Mouse (Mus musculus) lung, embryonic 14.5 days (tissue): ENCODE measurements around the gene AC124502.3. TPM values are rescaled to one million over a fixed set of nuclear protein-coding genes. Genes with fewer than 3 reads are reported as not detected.

Experiments used
- ATAC-seq: fragments of 200-750 bp; cut with Nextera tagmentation; 2 replicates; pipeline ENCODE4 v1.8.0; 2017; ENCODE audit warnings: mild to moderate bottlenecking, moderate TSS enrichment, moderate library complexity; ENCODE audit not compliant: insufficient read depth
- DNase-seq: peaks from one replicate; pipeline ENCODE4 v3.0.0-alpha.2; 2015
- H3K27ac ChIP-seq: fragments of 300-500 bp; sonication (generic); 2 replicates; pipeline ENCODE4 v1.5.1; 2014; ENCODE audit warnings: low read depth, mild to moderate bottlenecking, moderate library complexity
- H3K27me3 ChIP-seq: fragments of 300-500 bp; sonication (generic); 2 replicates; pipeline ENCODE4 v1.6.1; 2014; ENCODE audit warnings: low read length, control low read depth; ENCODE audit not compliant: insufficient read depth
- H3K36me3 ChIP-seq: fragments of 300-500 bp; sonication (generic); 2 replicates; pipeline ENCODE4 v1.6.1; 2014; ENCODE audit warnings: control low read depth; ENCODE audit not compliant: insufficient read depth
- H3K4me1 ChIP-seq: fragments of 300-500 bp; sonication (generic); 2 replicates; pipeline ENCODE4 v1.6.1; 2014; ENCODE audit warnings: antibody characterized with exemption, control low read depth; ENCODE audit not compliant: insufficient read depth
- H3K4me2 ChIP-seq: fragments of 300-500 bp; sonication (generic); 2 replicates; pipeline ENCODE4 v1.6.1; 2014; ENCODE audit warnings: mild to moderate bottlenecking
- H3K4me3 ChIP-seq: fragments of 300-500 bp; sonication (generic); 2 replicates; pipeline ENCODE4 v1.5.1; 2014; ENCODE audit warnings: low read depth, low read length
- H3K9ac ChIP-seq: fragments of 300-500 bp; sonication (generic); 2 replicates; pipeline ENCODE4 v1.6.1; 2014
- H3K9me3 ChIP-seq: fragments of 300-500 bp; sonication (generic); 2 replicates; pipeline ENCODE4 v1.6.1; 2016; ENCODE audit warnings: low read depth, low read length, control low read depth
- CTCF ChIP-seq: IDR thresholded peaks from 2 replicates; pipeline ENCODE4 v1.5.1; 2016; ENCODE audit warnings: antibody characterized with exemption, low read depth
- WGBS: fragments of 180-500 bp; shearing (Covaris S2); extraction: QIAGEN DNeasy Blood & Tissue Kit; methylation state at CpG from one replicate; pipeline ENCODE4 v1.1.7; 2014; 5-methylcytosine and 5-hydroxymethylcytosine counted together
- polyA plus RNA-seq: library from polyadenylated mRNA; unstranded; fragments of >200 nt; fragmentation: Nextera tagmentation; extraction: Ambion mirVana; gene quantifications from 2 replicates; pipeline ENCODE4 v1.2.1, GENCODE M21; 2014

The AC124502.3 gene
- polyA plus RNA-seq, 1 experiment from 2014 or later: 1.8 TPM

- no peaks in the 10 kb centered on the region for H3K9me3 ChIP-seq
- WGBS: 22% methylated on average over 21 of the region's 21 CpGs
- peak overlapping the region; percentile 76 for H3K9ac ChIP-seq
- DNase-seq (peak; percentile 41), ATAC-seq (no peak)
- H3K27me3 ChIP-seq: peaks cover 32% of the 10 kb centered on the region; the same call in 1 of the 2 replicates
- H3K27ac ChIP-seq: peak overlapping the region; percentile 95; the same call in 1 of the 2 replicates
- peak overlapping the region; percentile 62 for H3K4me3 ChIP-seq
- TF ChIP-seq CTCF: peak; percentile 33; the same call in 1 of the 2 replicates
- peak overlapping the region; percentile 77 for H3K4me2 ChIP-seq
- peaks cover 27% of the 10 kb centered on the region for H3K4me1 ChIP-seq
- H3K36me3 ChIP-seq: no peaks in the 10 kb centered on the region
Measured at GRCm38 (mm10) chr19:5068570-5069234, 30.0 kb downstream of the AC124502.3 start.

- no peaks in the 10 kb centered on the region for H3K36me3 ChIP-seq
- H3K9ac ChIP-seq: peak overlapping the region; percentile 76
- H3K4me1 ChIP-seq: peaks cover 27% of the 10 kb centered on the region
- no peak for TF ChIP-seq CTCF
- H3K9me3 ChIP-seq: no peaks in the 10 kb centered on the region
- WGBS: 71% methylated on average over 5 of the region's 5 CpGs
- DNase-seq (no peak), ATAC-seq (no peak)
- peaks cover 32% of the 10 kb centered on the region; the same call in 1 of the 2 replicates for H3K27me3 ChIP-seq
- peak overlapping the region; percentile 62 for H3K4me3 ChIP-seq
- H3K4me2 ChIP-seq: peak overlapping the region; percentile 77
- no peak overlapping the region for H3K27ac ChIP-seq
Measured at GRCm38 (mm10) chr19:5069486-5069885, 30.8 kb downstream of the AC124502.3 start.

- no peaks in the 10 kb centered on the region for H3K9me3 ChIP-seq
- peak overlapping the region; percentile 77 for H3K4me2 ChIP-seq
- no peaks in the 10 kb centered on the region for H3K36me3 ChIP-seq
- DNase-seq: no peak
- peaks cover 32% of the 10 kb centered on the region; the same call in 1 of the 2 replicates for H3K27me3 ChIP-seq
- WGBS: 74% methylated on average over 7 of the region's 7 CpGs
- H3K27ac ChIP-seq: peak overlapping the region; percentile 5; the same call in 1 of the 2 replicates
- no peak for ATAC-seq
- TF ChIP-seq CTCF: no peak
- H3K4me3 ChIP-seq: peak overlapping the region; percentile 62
- peak overlapping the region; percentile 57 for H3K9ac ChIP-seq
- H3K4me1 ChIP-seq: peaks cover 24% of the 10 kb centered on the region
Measured at GRCm38 (mm10) chr19:5069978-5070377, 31.3 kb downstream of the AC124502.3 start.

- TF ChIP-seq CTCF: no peak
- Histone ChIP-seq H3K9me3 (no peaks in the 10 kb centered on the region), H3K27ac (peak overlapping the region; percentile 86), H3K4me1 (peaks cover 18% of the 10 kb centered on the region), H3K36me3 (no peaks in the 10 kb centered on the region), H3K27me3 (peaks cover 32% of the 10 kb centered on the region; the same call in 1 of the 2 replicates), H3K4me2 (peak overlapping the region; percentile 77), H3K9ac (peak overlapping the region; percentile 57), H3K4me3 (peak overlapping the region; percentile 62)
- 5% methylated on average over 11 of the region's 11 CpGs for WGBS
- ATAC-seq (no peak), DNase-seq (no peak)
Measured at GRCm38 (mm10) chr19:5071077-5071476, 32.4 kb downstream of the AC124502.3 start.

GRCm38 (mm10) chr19:5071545-5072369 lies 33.1 kb downstream of the AC124502.3 start:
- H3K9me3 ChIP-seq: no peaks in the 10 kb centered on the region
- H3K27ac ChIP-seq: peak overlapping the region; percentile 86
- TF ChIP-seq CTCF: no peak
- ATAC-seq (peak; percentile 84), DNase-seq (peak; percentile 97)
- peak overlapping the region; percentile 62 for H3K4me3 ChIP-seq
- peaks cover 32% of the 10 kb centered on the region; the same call in 1 of the 2 replicates for H3K27me3 ChIP-seq
- H3K9ac ChIP-seq: peak overlapping the region; percentile 57
- H3K36me3 ChIP-seq: no peaks in the 10 kb centered on the region
- under 1% methylated on average over 40 of the region's 40 CpGs for WGBS
- H3K4me1 ChIP-seq: peaks cover 16% of the 10 kb centered on the region
- peak overlapping the region; percentile 77 for H3K4me2 ChIP-seq

GRCm38 (mm10) chr19:5072389-5073019 lies 33.8 kb downstream of the AC124502.3 start:
- Histone ChIP-seq H3K9ac (0 out of 2 replicates have a peak overlapping the region, but pooled peaks have one; percentile 11), H3K27ac (peak overlapping the region; percentile 86), H3K27me3 (peaks cover 24% of the 10 kb centered on the region; the same call in 1 of the 2 replicates), H3K9me3 (no peaks in the 10 kb centered on the region), H3K36me3 (no peaks in the 10 kb centered on the region), H3K4me1 (peaks cover 8% of the 10 kb centered on the region; the same call in 1 of the 2 replicates), H3K4me3 (peak overlapping the region; percentile 62), H3K4me2 (peak overlapping the region; percentile 77)
- WGBS: 2% methylated on average over 20 of the region's 20 CpGs
- ATAC-seq (peak; percentile 7), DNase-seq (peak; percentile 81)
- 0 out of 2 replicates have a peak, but pooled peaks have one; percentile 7 for TF ChIP-seq CTCF
